Mouse (Mus musculus): ENCODE data around the gene Sqstm1.

DNA sequence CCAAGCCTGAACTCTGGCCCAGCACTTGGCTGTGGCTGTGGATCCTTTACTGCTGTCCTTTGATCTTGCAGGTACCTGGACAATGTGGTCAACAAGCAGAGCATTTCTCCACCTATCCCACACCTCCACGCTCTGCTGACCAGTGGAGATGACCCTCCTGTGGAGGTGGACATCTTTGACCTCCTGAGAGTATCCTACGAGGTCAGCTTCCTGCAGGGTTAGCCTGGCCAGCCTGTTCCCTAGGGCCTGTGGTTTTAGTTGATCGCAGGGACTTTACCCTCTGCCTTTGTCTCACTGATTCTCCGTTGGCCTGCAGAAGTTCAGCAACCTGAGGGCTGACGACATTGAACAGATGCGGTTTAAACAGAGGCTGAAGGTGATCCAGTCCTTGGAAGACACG, 52.3 kb downstream of the Sqstm1 start:
- TF ChIP-seq CTCF (IDR thresholded peaks at IDR 0.05; ENCODE audit: borderline replicate concordance, insufficient read depth, low read length) = no peak
- TF ChIP-seq POLR2A (IDR thresholded peaks at IDR 0.05; ENCODE audit: low read depth, low read length) = no peak
